Mouse (Mus musculus): ENCODE results near the gene Acss1.

- TF ChIP-seq CTCF (IDR thresholded peaks at IDR 0.05; ENCODE audit: borderline replicate concordance, extremely low read depth, insufficient read depth, insufficient read length) (no peak), POLR2A (IDR thresholded peaks at IDR 0.05; ENCODE audit: borderline replicate concordance, extremely low read depth, insufficient read depth, insufficient read length, poor library complexity, severe bottlenecking) (no peak)
Measured at GRCm38 (mm10) chr2:150621698-150622097, 46.6 kb downstream of the Acss1 start.
